Mouse (Mus musculus): ENCODE data around the gene Moap1.

DNA sequence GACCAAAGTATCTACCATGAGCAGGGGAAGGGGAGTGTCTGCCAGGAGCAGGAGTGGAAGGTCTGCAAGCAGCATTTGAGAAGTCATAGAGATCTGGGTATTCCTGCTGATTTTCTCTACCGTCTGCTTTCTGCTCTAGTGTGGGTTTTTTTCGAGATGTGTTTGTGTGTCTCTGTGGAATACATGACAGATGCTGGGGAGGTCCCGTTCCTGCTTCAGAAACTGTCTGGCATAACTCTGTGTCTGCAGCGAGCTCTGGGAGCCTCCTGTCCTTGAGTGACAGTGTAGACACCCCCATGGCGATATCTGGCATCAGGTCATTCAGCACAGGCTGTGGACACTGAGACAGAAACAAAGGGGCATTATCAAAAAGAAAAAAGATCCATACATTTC is 42.1 kb upstream of the Moap1 start:
- TF ChIP-seq RAD21 (IDR thresholded peaks at IDR 0.05; ENCODE audit: low read depth, low read length) (no peak), CTCF (IDR thresholded peaks at IDR 0.05 in 2 of 3, conservative IDR thresholded peaks at IDR 0.05 in 1 of 3; ENCODE audit: control insufficient read depth in 1 of 3, insufficient read depth in 1 of 3, low read depth in 2 of 3, low read length in 3 of 3, poor library complexity in 1 of 3, severe bottlenecking in 1 of 3) (no peak), GATA1 (IDR thresholded peaks at IDR 0.05; ENCODE audit: low read depth, low read length) (no peak), POLR2A (IDR thresholded peaks at IDR 0.05; ENCODE audit: control insufficient read depth in 1 of 2, insufficient read depth in 1 of 2, low read depth in 1 of 2, low read length in 2 of 2, poor library complexity in 1 of 2) (no peak), MAX (IDR thresholded peaks at IDR 0.05; ENCODE audit: low read length) (no peak), MYC (IDR thresholded peaks at IDR 0.05; ENCODE audit: low read depth, low read length) (no peak), NELFE (IDR thresholded peaks at IDR 0.05; ENCODE audit: low read depth, low read length) (no peak), TAL1 (IDR thresholded peaks at IDR 0.05; ENCODE audit: low read length) (no peak), HCFC1 (IDR thresholded peaks at IDR 0.05; ENCODE audit: low read depth, low read length) (no peak), MAFK (IDR thresholded peaks at IDR 0.05; ENCODE audit: borderline replicate concordance, low read depth, low read length) (no peak)
